Mouse (Mus musculus) CH12.LX (cell line): ENCODE data around the gene Gramd1b.

ENCODE experiments used
- CTCF ChIP-seq, 2 experiments: IDR thresholded peaks in 1 of 2; conservative IDR thresholded peaks in 1 of 2; 2 replicates each; pipeline ENCODE4 v1.5.1; 2011 to 2012; ENCODE audit warnings: low read depth in 2 of 2, low read length in 2 of 2, improper control_type of control experiment in 1 of 2, inconsistent platforms in 1 of 2, mild to moderate bottlenecking in 1 of 2, moderate library complexity in 1 of 2
- EP300 ChIP-seq: IDR thresholded peaks from 2 replicates; pipeline ENCODE4 v1.6.1; 2011; ENCODE audit warnings: low read length, improper control_type of control experiment
- HCFC1 ChIP-seq: IDR thresholded peaks from 2 replicates; pipeline ENCODE4 v1.6.1; 2012; ENCODE audit warnings: low read depth, mild to moderate bottlenecking, inconsistent platforms, low read length, improper control_type of control experiment
- JUN ChIP-seq: IDR thresholded peaks from 2 replicates; pipeline ENCODE4 v1.6.1; 2011; ENCODE audit warnings: low read depth, mild to moderate bottlenecking, low read length, improper control_type of control experiment, moderate library complexity; ENCODE audit not compliant: insufficient read depth
- KAT2A ChIP-seq: IDR thresholded peaks from 2 replicates; pipeline ENCODE4 v1.6.1; 2012; ENCODE audit warnings: low read length, improper control_type of control experiment, inconsistent platforms; ENCODE audit not compliant: insufficient replicate concordance
- MAFK ChIP-seq: IDR thresholded peaks from 2 replicates; pipeline ENCODE4 v1.6.1; 2011; ENCODE audit warnings: low read length, improper control_type of control experiment; ENCODE audit not compliant: insufficient replicate concordance
- MAX ChIP-seq: IDR thresholded peaks from 2 replicates; pipeline ENCODE4 v1.6.1; 2011; ENCODE audit warnings: low read length, improper control_type of control experiment
- MEF2A ChIP-seq: IDR thresholded peaks from 2 replicates; pipeline ENCODE4 v1.6.1; 2014; ENCODE audit warnings: low read depth, mild to moderate bottlenecking, inconsistent platforms, low read length, improper control_type of control experiment, borderline replicate concordance
- MXI1 ChIP-seq: IDR thresholded peaks from 2 replicates; pipeline ENCODE4 v1.6.1; 2011; ENCODE audit warnings: mild to moderate bottlenecking, low read depth, low read length, improper control_type of control experiment
- MYC ChIP-seq: IDR thresholded peaks from 2 replicates; pipeline ENCODE4 v1.6.1; 2011; ENCODE audit warnings: low read depth, mild to moderate bottlenecking, improper control_type of control experiment, low read length
- NRF1 ChIP-seq: IDR thresholded peaks from 2 replicates; pipeline ENCODE4 v1.6.1; 2014; ENCODE audit warnings: low read depth, mild to moderate bottlenecking, inconsistent platforms, low read length, improper control_type of control experiment, moderate library complexity
- POLR2A ChIP-seq: IDR thresholded peaks from 2 replicates; pipeline ENCODE4 v1.6.1; 2011; ENCODE audit warnings: low read depth, mild to moderate bottlenecking, improper control_type of control experiment, low read length
- POLR2AphosphoS2 ChIP-seq: IDR thresholded peaks from 2 replicates; pipeline ENCODE4 v1.6.1; 2011; ENCODE audit warnings: low read depth, low read length, improper control_type of control experiment
- TCF12 ChIP-seq: IDR thresholded peaks from 2 replicates; pipeline ENCODE4 v1.6.1; 2014; ENCODE audit warnings: low read depth, mild to moderate bottlenecking, inconsistent platforms, low read length, improper control_type of control experiment

GRCm38 (mm10) chr9:40418803-40419202 is 112.4 kb downstream of the Gramd1b start:
- no peak for TF ChIP-seq NRF1
- no peak for TF ChIP-seq CTCF (conservative IDR thresholded peaks at IDR 0.05 in 1 of 2, IDR thresholded peaks at IDR 0.05 in 1 of 2; ENCODE audit: low read depth in 2 of 2, low read length in 2 of 2)
- TF ChIP-seq MYC = no peak
- TF ChIP-seq JUN = no peak
- no peak for TF ChIP-seq EP300
- no peak for TF ChIP-seq MAX
- TF ChIP-seq HCFC1 = no peak
- TF ChIP-seq KAT2A = no peak
- TF ChIP-seq POLR2A = no peak
- TF ChIP-seq MAFK = no peak
- TF ChIP-seq POLR2AphosphoS2 = no peak
- TF ChIP-seq MEF2A = no peak
- TF ChIP-seq MXI1 = no peak
- TF ChIP-seq TCF12 = no peak
